Comparison of ENCODE assay signal across 8 mouse cellular contexts in genomic region chrX:140479171-140479570, GRCm38 (mm10). TPM values are rescaled to one million over a fixed set of nuclear protein-coding genes. Genes with fewer than 3 reads are reported as not detected.
DNase-seq lines count a peak whose midpoint lies in the region; ATAC-seq and TF ChIP-seq lines count a peak whose summit lies in the region.
"Had no signal": no experiment of that assay in that cellular context is flagged by ENCODE, and none has a peak within 500 bp of the region (broad histone marks: within the 10 kb centered on the region; RNA-seq: fewer than 3 reads in every experiment).

No protein-coding gene starts in this region.

- ATAC-seq in midbrain, embryonic 13.5 days: no peak
- ATAC-seq in granulocyte monocyte progenitor cell, adult 5-6 weeks (replicated peaks; ENCODE audit: poor library complexity, severe bottlenecking): peak; percentile 90
- ATAC-seq in lung, postnatal 0 days: no peak

- peaks cover 14% of the 10 kb centered on the region for H3K36me3 ChIP-seq in midbrain, embryonic 10.5 days
- H3K36me3 ChIP-seq in midbrain, embryonic 13.5 days: 0 out of 2 replicates have a peak, but pooled peaks cover 5% of the 10 kb centered on the region
- H3K36me3 ChIP-seq in lung, postnatal 0 days (ENCODE audit: insufficient read depth, low read length): no peaks in the 10 kb centered on the region

- H3K9me3 ChIP-seq in midbrain, embryonic 10.5 days (replicated peaks): no peaks in the 10 kb centered on the region
- no peaks in the 10 kb centered on the region for H3K9me3 ChIP-seq in midbrain, embryonic 13.5 days
- H3K9me3 ChIP-seq in lung, postnatal 0 days (ENCODE audit: low read length): no peaks in the 10 kb centered on the region
- H3K9me3 ChIP-seq: megakaryocyte, embryonic 14.5 days had no signal

- TF ChIP-seq CTCF in lung, postnatal 0 days (IDR thresholded peaks at IDR 0.05): peak; percentile 71

- H3K4me1 ChIP-seq in midbrain, embryonic 10.5 days: no peaks in the 10 kb centered on the region
- H3K4me1 ChIP-seq in midbrain, embryonic 13.5 days (replicated peaks): no peaks in the 10 kb centered on the region
- no peaks in the 10 kb centered on the region for H3K4me1 ChIP-seq in lung, postnatal 0 days (ENCODE audit: insufficient read depth, low read depth, low read length)

- peak; percentile 21 for DNase-seq in midbrain, embryonic 10.5 days (ENCODE audit: low spot score)
- peak; percentile 13 for DNase-seq in MN1 (ENCODE audit: low spot score)
- peak; percentile 19 for DNase-seq in cerebellum, adult 11-12 months
- peak; percentile 33 for DNase-seq in lung, postnatal 0 days (ENCODE audit: low spot score)
- peak; percentile 53 to 80 for DNase-seq in spleen, postnatal 4 days (ENCODE audit: low spot score in 2 of 2)

- no peak overlapping the region for H3K27ac ChIP-seq in midbrain, embryonic 10.5 days (replicated peaks)
- H3K27ac ChIP-seq in midbrain, embryonic 13.5 days: no peak overlapping the region
- no peak overlapping the region for H3K27ac ChIP-seq in lung, postnatal 0 days (ENCODE audit: low read length)

- WGBS in midbrain, embryonic 10.5 days: 55% methylated on average over 5 of the region's 5 CpGs
- 61% methylated on average over 4 of the region's 5 CpGs for WGBS in midbrain, embryonic 13.5 days
- WGBS in lung, postnatal 0 days: 50% methylated on average over 4 of the region's 5 CpGs

- H3K4me3 ChIP-seq in midbrain, embryonic 10.5 days: no peak overlapping the region
- H3K4me3 ChIP-seq in midbrain, embryonic 13.5 days (replicated peaks): no peak overlapping the region
- H3K4me3 ChIP-seq in lung, postnatal 0 days (ENCODE audit: low read depth, low read length): no peak overlapping the region
- H3K4me3 ChIP-seq: megakaryocyte, embryonic 14.5 days had no signal

- no peak overlapping the region for H3K9ac ChIP-seq in midbrain, embryonic 13.5 days (replicated peaks)
- no peak overlapping the region for H3K9ac ChIP-seq in lung, postnatal 0 days (replicated peaks; ENCODE audit: low read depth)

- no peak for TF ChIP-seq EP300 in lung, postnatal 0 days (IDR thresholded peaks at IDR 0.05)

- peaks cover 71% of the 10 kb centered on the region for H3K27me3 ChIP-seq in midbrain, embryonic 10.5 days (ENCODE audit: low read depth, poor library complexity, severe bottlenecking)
- H3K27me3 ChIP-seq in midbrain, embryonic 13.5 days: peaks cover 11% of the 10 kb centered on the region; the same call in 1 of the 2 replicates
- H3K27me3 ChIP-seq in lung, postnatal 0 days (replicated peaks; ENCODE audit: insufficient read depth, low read length): no peaks in the 10 kb centered on the region

- H3K4me2 ChIP-seq in midbrain, embryonic 13.5 days (replicated peaks): no peak overlapping the region
- no peak overlapping the region for H3K4me2 ChIP-seq in lung, postnatal 0 days (replicated peaks; ENCODE audit: low read depth, low read length)

RNA-seq across cellular contexts. Expression of gene Prps1, which starts 22.8 kb away (rescaled TPM):
- 84.9 and 90.4 TPM in 2 replicates for polyA plus RNA-seq in midbrain, embryonic 10.5 days (2016; fragmentation: Nextera tagmentation; extraction: Ambion mirVana)
- 64.2 and 66.4 TPM in 2 replicates for polyA plus RNA-seq in midbrain, embryonic 13.5 days (2015; fragmentation: Nextera tagmentation; extraction: Ambion mirVana)
- total RNA-seq in granulocyte monocyte progenitor cell, adult 5-6 weeks (2014; fragmentation: Nextera tagmentation): 63.6 and 69.8 TPM in 2 replicates
- 56.4 and 78.2 TPM in 2 replicates for total RNA-seq in granulocyte monocyte progenitor cell, adult 5-6 weeks (2017)
- polyA plus RNA-seq in lung, postnatal 0 days (2015; fragmentation: Nextera tagmentation; extraction: Ambion mirVana): 17.7 and 20.8 TPM in 2 replicates

Comparison
In these comparisons a context has a peak if more than half of its experiments do, and no peak if none do; other contexts are left out.
1. DNase-seq: peak in every context shown above with its lines; median percentile 66 in spleen, postnatal 4 days; 33 in lung, postnatal 0 days; 21 in midbrain, embryonic 10.5 days; 19 in cerebellum, adult 11-12 months; 13 in MN1.